Mouse (Mus musculus) megakaryocyte-erythroid progenitor cell, adult 5 weeks (primary cell): ENCODE measurements around the gene Klf3. TPM values are rescaled to one million over a fixed set of nuclear protein-coding genes. Genes with fewer than 3 reads are reported as not detected.

Source experiments
- polyA plus RNA-seq: library from polyadenylated mRNA; stranded (reverse); fragments of >175 nt; gene quantifications from 2 replicates; pipeline ENCODE4 v1.2.3, GENCODE M21; 2012

The Klf3 gene
- 94.8 and 118 TPM in 2 replicates for polyA plus RNA-seq

GRCm38 (mm10) chr5:64802795-64803719, at the start of gene Klf3:
Klf3 (plus strand) TSS chr5:64803388.

Other genes with a start within 250 kb of the Klf3 start
- gene Tlr1, start 130.2 kb downstream of the Klf3 start, polyA plus RNA-seq: 0.13 and 0.53 TPM in 2 replicates
- 0.03 and 0.31 TPM in 2 replicates for gene Tlr6, start 156.7 kb downstream of the Klf3 start, polyA plus RNA-seq
- 2.1 and 2.4 TPM in 2 replicates for gene Fam114a1, start 166.7 kb downstream of the Klf3 start, polyA plus RNA-seq